Mouse (Mus musculus): Measurements from ENCODE around the gene Tspan11. TPM values are rescaled to one million over a fixed set of nuclear protein-coding genes. Genes with fewer than 3 reads are reported as not detected.

Gene Tspan11
- total RNA-seq, 1 experiment, result 0.13 TPM

DNA sequence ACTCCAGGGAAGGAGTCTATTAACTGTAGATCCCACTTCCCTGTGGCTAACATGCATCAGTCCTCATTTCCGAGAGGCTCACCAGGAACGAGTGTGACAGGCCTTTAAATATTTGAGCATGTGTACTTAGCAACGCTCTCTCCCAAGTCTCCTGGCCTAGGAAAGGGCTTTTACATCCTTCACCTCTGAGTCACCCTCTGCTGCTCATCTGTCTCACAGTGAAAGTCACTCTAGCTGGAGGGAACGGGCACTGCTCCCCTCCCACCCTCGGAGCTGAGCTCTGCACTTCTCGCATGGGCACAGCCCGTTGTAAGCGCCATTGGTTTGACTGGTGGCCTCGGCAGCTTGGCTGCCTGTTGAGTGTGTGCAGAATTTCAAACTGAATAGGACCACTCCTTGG, 86.6 kb downstream of the Tspan11 start:
- Histone ChIP-seq H3K9me3 (ENCODE audit: control insufficient read depth, insufficient read depth, low read depth, low read length) (no peaks in the 10 kb centered on the region), H3K4me1 (ENCODE audit: control insufficient read depth in 2 of 2, insufficient read depth in 2 of 2, low read length in 2 of 2, poor library complexity in 1 of 2) (peaks cover 0 to 22% of the 10 kb centered on the region in 2 experiments; a peak in 2 of 4 replicates), H3K36me3 (ENCODE audit: control insufficient read depth, insufficient read depth, low read length, poor library complexity, severe bottlenecking) (no peaks in the 10 kb centered on the region), H3K4me3 (ENCODE audit: insufficient read depth in 1 of 2, low read depth in 1 of 2, low read length in 2 of 2, poor library complexity in 1 of 2, severe bottlenecking in 1 of 2) (no peak overlapping the region), H3K27ac (ENCODE audit: insufficient read depth, low read depth, low read length, poor library complexity, severe bottlenecking) (no peak overlapping the region), H3K9ac (ENCODE audit: insufficient read depth, low read depth, low read length, poor library complexity, severe bottlenecking) (no peak overlapping the region)
- in situ Hi-C loops (cut with MboI; ENCODE audit: low sequenced_read_pairs in 2 of 2, unreplicated experiment in 2 of 2), result loop anchor here in 1 of 2 experiments (10.0 kb wide), 1 partner anchor 121 kb away; no protein-coding TSS in a partner anchor
- no peak for TF ChIP-seq ZC3H11A (IDR thresholded peaks at IDR 0.05; ENCODE audit: borderline replicate concordance, low read depth, low read length)
- DNase-seq (ENCODE audit: low read depth, low spot score), result no peak

GRCm38 (mm10) chr6:127976695-127977094, 89.3 kb downstream of the Tspan11 start:
- H3K4me1 ChIP-seq (ENCODE audit: control insufficient read depth in 2 of 2, insufficient read depth in 2 of 2, low read length in 2 of 2, poor library complexity in 1 of 2), result peaks cover 1 to 20% of the 10 kb centered on the region in 2 experiments; a peak in 2 of 4 replicates
- in situ Hi-C loops (cut with MboI; ENCODE audit: low sequenced_read_pairs in 2 of 2, unreplicated experiment in 2 of 2), result loop anchor here in 1 of 2 experiments (10.0 kb wide), 1 partner anchor 118 kb away; no protein-coding TSS in a partner anchor

GRCm38 (mm10) chr6:127978941-127979340, 91.6 kb downstream of the Tspan11 start:
- Histone ChIP-seq H3K4me1 (ENCODE audit: control insufficient read depth in 2 of 2, insufficient read depth in 2 of 2, low read length in 2 of 2, poor library complexity in 1 of 2) (peaks cover 1 to 13% of the 10 kb centered on the region in 2 experiments; a peak in 1 of 4 replicates), H3K4me3 (ENCODE audit: insufficient read depth in 1 of 2, low read depth in 1 of 2, low read length in 2 of 2, poor library complexity in 1 of 2, severe bottlenecking in 1 of 2) (no peak overlapping the region), H3K36me3 (ENCODE audit: control insufficient read depth, insufficient read depth, low read length, poor library complexity, severe bottlenecking) (no peaks in the 10 kb centered on the region), H3K9ac (ENCODE audit: insufficient read depth, low read depth, low read length, poor library complexity, severe bottlenecking) (no peak overlapping the region), H3K9me3 (ENCODE audit: control insufficient read depth, insufficient read depth, low read depth, low read length) (no peaks in the 10 kb centered on the region), H3K27ac (ENCODE audit: insufficient read depth, low read depth, low read length, poor library complexity, severe bottlenecking) (no peak overlapping the region)
- DNase-seq (ENCODE audit: low read depth, low spot score), result no peak
- in situ Hi-C loops (cut with MboI; ENCODE audit: low sequenced_read_pairs in 2 of 2, unreplicated experiment in 2 of 2), result loop anchor here in 1 of 2 experiments (10.0 kb wide), 1 partner anchor 116 kb away; no protein-coding TSS in a partner anchor
- no peak for TF ChIP-seq CHD2 (IDR thresholded peaks at IDR 0.05; ENCODE audit: low read depth, low read length)
- TF ChIP-seq MAFK (IDR thresholded peaks at IDR 0.05; ENCODE audit: insufficient read depth, low read depth, low read length), result no peak
- TF ChIP-seq ZNF384 (IDR thresholded peaks at IDR 0.05; ENCODE audit: low read depth, low read length), result no peak
- no peak for TF ChIP-seq ZC3H11A (IDR thresholded peaks at IDR 0.05; ENCODE audit: borderline replicate concordance, low read depth, low read length)

More at GRCm38 (mm10) chr6:127976695-127977094, 89.3 kb downstream of the Tspan11 start:
- Histone ChIP-seq H3K9ac (ENCODE audit: insufficient read depth, low read depth, low read length, poor library complexity, severe bottlenecking) (no peak overlapping the region), H3K4me3 (ENCODE audit: insufficient read depth in 1 of 2, low read depth in 1 of 2, low read length in 2 of 2, poor library complexity in 1 of 2, severe bottlenecking in 1 of 2) (no peak overlapping the region), H3K27ac (ENCODE audit: insufficient read depth, low read depth, low read length, poor library complexity, severe bottlenecking) (no peak overlapping the region), H3K36me3 (ENCODE audit: control insufficient read depth, insufficient read depth, low read length, poor library complexity, severe bottlenecking) (no peaks in the 10 kb centered on the region), H3K9me3 (ENCODE audit: control insufficient read depth, insufficient read depth, low read depth, low read length) (no peaks in the 10 kb centered on the region)
- no peak for DNase-seq (ENCODE audit: low read depth, low spot score)
- no peak for TF ChIP-seq CHD2 (IDR thresholded peaks at IDR 0.05; ENCODE audit: low read depth, low read length)
- TF ChIP-seq ZNF384 (IDR thresholded peaks at IDR 0.05; ENCODE audit: low read depth, low read length), result no peak
- no peak for TF ChIP-seq MAFK (IDR thresholded peaks at IDR 0.05; ENCODE audit: insufficient read depth, low read depth, low read length)
- no peak for TF ChIP-seq HCFC1 (IDR thresholded peaks at IDR 0.05; ENCODE audit: borderline replicate concordance, insufficient read depth, low read length)
- no peak for TF ChIP-seq ZC3H11A (IDR thresholded peaks at IDR 0.05; ENCODE audit: borderline replicate concordance, low read depth, low read length)

DNA sequence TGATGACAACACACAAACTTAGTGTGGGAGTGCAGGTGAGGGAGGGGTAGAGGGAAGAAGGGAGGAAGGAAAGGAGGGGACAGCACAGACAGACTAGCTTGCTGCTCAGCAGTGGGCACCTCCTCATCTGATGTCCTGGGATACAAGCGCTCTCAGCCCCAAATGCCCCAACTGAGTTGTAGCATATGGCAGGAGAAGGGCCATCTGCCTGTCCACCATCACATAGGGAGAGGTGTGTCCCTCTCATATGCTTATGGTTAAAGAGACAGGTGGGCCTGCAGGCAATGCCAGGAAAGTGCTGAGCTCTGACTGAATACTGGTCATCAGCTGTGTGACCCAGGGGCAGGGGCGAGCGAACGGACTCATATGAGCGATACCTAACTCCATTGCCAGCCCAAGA, 92.4 kb downstream of the Tspan11 start:
- H3K27ac ChIP-seq (ENCODE audit: insufficient read depth, low read depth, low read length, poor library complexity, severe bottlenecking), result no peak overlapping the region

More for the DNA sequence above, 92.4 kb downstream of the Tspan11 start:
- no peak for DNase-seq (ENCODE audit: low read depth, low spot score)
- Histone ChIP-seq H3K9ac (ENCODE audit: insufficient read depth, low read depth, low read length, poor library complexity, severe bottlenecking) (no peak overlapping the region), H3K4me1 (ENCODE audit: control insufficient read depth in 2 of 2, insufficient read depth in 2 of 2, low read length in 2 of 2, poor library complexity in 1 of 2) (peaks cover 1 to 13% of the 10 kb centered on the region in 2 experiments; a peak in 1 of 4 replicates), H3K4me3 (ENCODE audit: insufficient read depth in 1 of 2, low read depth in 1 of 2, low read length in 2 of 2, poor library complexity in 1 of 2, severe bottlenecking in 1 of 2) (no peak overlapping the region), H3K36me3 (ENCODE audit: control insufficient read depth, insufficient read depth, low read length, poor library complexity, severe bottlenecking) (no peaks in the 10 kb centered on the region), H3K9me3 (ENCODE audit: control insufficient read depth, insufficient read depth, low read depth, low read length) (no peaks in the 10 kb centered on the region)
- TF ChIP-seq ZC3H11A (IDR thresholded peaks at IDR 0.05; ENCODE audit: borderline replicate concordance, low read depth, low read length), result no peak
- no peak for TF ChIP-seq ZNF384 (IDR thresholded peaks at IDR 0.05; ENCODE audit: low read depth, low read length)
- no peak for TF ChIP-seq HCFC1 (IDR thresholded peaks at IDR 0.05; ENCODE audit: borderline replicate concordance, insufficient read depth, low read length)
- TF ChIP-seq MAFK (IDR thresholded peaks at IDR 0.05; ENCODE audit: insufficient read depth, low read depth, low read length), result no peak
- no peak for TF ChIP-seq CHD2 (IDR thresholded peaks at IDR 0.05; ENCODE audit: low read depth, low read length)
- in situ Hi-C loops (cut with MboI; ENCODE audit: low sequenced_read_pairs in 2 of 2, unreplicated experiment in 2 of 2), result loop anchor here in 1 of 2 experiments (10.0 kb wide), 1 partner anchor 115 kb away; no protein-coding TSS in a partner anchor

All from ES-E14 (cell line).